In genomic region chr14:9698621-9699020, GRCm38 (mm10) we compare ENCODE assay signal across 16 mouse cellular contexts.
"Had no signal": no experiment of that assay in that cellular context is flagged by ENCODE, and none has a peak within 500 bp of the region (broad histone marks: within the 10 kb centered on the region; RNA-seq: fewer than 3 reads in every experiment).

No protein-coding gene starts in this region.

- H3K36me3 ChIP-seq: neural tube, embryonic 13.5 days; neural tube, embryonic 15.5 days; stomach, embryonic 15.5 days had no signal

- H3K4me1 ChIP-seq: neural tube, embryonic 13.5 days; neural tube, embryonic 15.5 days; stomach, embryonic 15.5 days had no signal

- H3K4me3 ChIP-seq: neural tube, embryonic 13.5 days; neural tube, embryonic 15.5 days; stomach, embryonic 15.5 days had no signal

- H3K9ac ChIP-seq: neural tube, embryonic 13.5 days; neural tube, embryonic 15.5 days; stomach, embryonic 15.5 days had no signal

- H3K4me2 ChIP-seq: neural tube, embryonic 13.5 days; neural tube, embryonic 15.5 days; stomach, embryonic 15.5 days had no signal

- H3K9me3 ChIP-seq: neural tube, embryonic 13.5 days; neural tube, embryonic 15.5 days; stomach, embryonic 15.5 days had no signal

- DNase-seq: retina, postnatal 1 day; right cerebral cortex, adult 18-20 months; right cerebral cortex, postnatal 14 days; right cerebral cortex, postnatal 25 days; right cerebral cortex, postnatal 4 days; spleen, adult 18-20 months; thymus, adult 18-20 months; thymus, adult 2 months; thymus, postnatal 14 days; thymus, postnatal 25 days; thymus, postnatal 36 days; thymus, postnatal 4 days had no signal

- H3K27me3 ChIP-seq: neural tube, embryonic 15.5 days; stomach, embryonic 15.5 days had no signal

- H3K27ac ChIP-seq: neural tube, embryonic 13.5 days; neural tube, embryonic 15.5 days; stomach, embryonic 15.5 days; stomach, postnatal 0 days had no signal
